Mouse (Mus musculus) adrenal gland, postnatal 4 days (tissue): ENCODE results near the gene Trim17. TPM values are rescaled to one million over a fixed set of nuclear protein-coding genes. Genes with fewer than 3 reads are reported as not detected.
A peak's percentile ranks its signal among the peaks of the same experiment; 100 is the strongest.

Experiments
- DNase-seq, 2 experiments: peaks; one replicate each; pipeline ENCODE4 v3.0.0; 2021 to 2022; ENCODE audit warnings: low spot score in 2 of 2, mixed read lengths in 2 of 2
- total RNA-seq, 2 experiments: library from RNA; stranded (reverse); gene quantifications; 2 replicates each; pipeline ENCODE4 v1.2.3; 2021

Trim17 gene
- total RNA-seq, 2 experiments from 2014 or later = 0.08 to 0.36 TPM

GRCm38 (mm10) chr11:58967346-58967745, 12.9 kb downstream of the Trim17 start:
- DNase-seq = no peak

GRCm38 (mm10) chr11:58968551-58968950, 14.1 kb downstream of the Trim17 start:
- no peak for DNase-seq

- no peak for DNase-seq
Measured at GRCm38 (mm10) chr11:58969027-58969426, 14.5 kb downstream of the Trim17 start.

DNA sequence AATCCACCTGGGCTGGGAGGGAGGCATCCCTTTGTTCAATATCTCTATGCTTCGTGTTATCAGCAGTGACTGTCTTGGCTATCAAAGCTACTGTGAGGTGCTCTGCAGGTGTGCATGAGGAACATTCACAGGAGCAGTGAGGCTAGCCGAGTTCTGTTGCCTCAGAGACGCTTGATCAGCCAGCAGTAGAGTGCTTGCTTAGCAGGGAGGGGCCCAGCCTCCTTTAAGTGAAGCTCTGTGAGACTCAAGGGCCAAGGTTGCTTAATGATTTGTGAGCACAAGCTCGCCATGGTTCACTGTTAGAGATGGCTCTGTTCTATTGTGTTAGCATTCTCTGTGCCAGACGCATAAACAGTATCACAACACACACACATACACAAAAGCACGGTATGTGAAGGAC, 15.2 kb downstream of the Trim17 start:
- DNase-seq = no peak

GRCm38 (mm10) chr11:58970831-58971530, 16.5 kb downstream of the Trim17 start:
- no peak for DNase-seq

GRCm38 (mm10) chr11:58971796-58972195, 17.3 kb downstream of the Trim17 start:
- no peak for DNase-seq

DNA sequence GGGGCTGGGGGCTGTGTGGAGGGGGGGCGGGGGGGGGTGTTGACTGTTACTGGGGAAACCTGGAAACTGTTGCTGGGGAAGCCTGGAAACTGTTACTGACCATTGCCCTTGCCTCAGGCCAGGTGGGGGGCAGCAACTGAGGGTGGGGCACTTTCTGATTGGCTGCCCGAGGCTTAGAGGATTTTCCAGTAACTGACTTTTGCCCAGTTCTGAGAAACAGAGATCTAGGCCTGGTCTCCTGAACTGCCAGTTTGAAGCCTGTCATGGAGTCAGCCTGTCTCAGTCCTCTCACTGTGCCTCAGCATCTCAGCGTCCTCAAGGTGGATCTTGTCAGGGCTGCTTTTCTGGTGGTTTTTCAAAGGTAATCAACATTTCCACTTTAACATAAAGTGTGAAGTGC, 19.9 kb downstream of the Trim17 start:
- DNase-seq = no peak

- DNase-seq = no peak
Measured at GRCm38 (mm10) chr11:58977150-58977549, 22.7 kb downstream of the Trim17 start.

DNA sequence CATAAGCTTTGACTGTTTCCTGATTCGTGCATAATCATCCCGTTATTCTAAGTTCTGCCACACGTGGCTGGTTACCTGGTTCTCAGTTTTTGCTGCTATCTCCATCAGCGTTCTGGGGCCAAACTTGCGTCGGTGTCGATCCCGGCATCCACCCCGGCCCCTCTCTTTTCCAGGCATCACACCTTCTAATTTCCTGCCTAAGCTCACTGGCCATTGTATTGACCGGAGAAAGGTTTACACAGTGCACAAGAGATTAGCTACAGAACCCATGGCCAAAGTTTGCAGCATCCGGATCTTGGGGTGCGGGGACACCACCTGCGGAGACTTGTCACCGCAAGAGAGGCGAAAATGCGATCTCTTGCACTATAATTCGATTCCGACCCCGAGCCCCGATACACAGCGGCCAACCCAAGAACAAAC, 23.1 kb downstream of the Trim17 start:
- no peak for DNase-seq

- peak in 1 of 2 experiments; percentile 21 for DNase-seq
Measured at GRCm38 (mm10) chr11:58978027-58978705, 23.7 kb downstream of the Trim17 start, which contains the start of gene Trim11. TSS of gene Trim11 (plus strand) at chr11:58978093.

GRCm38 (mm10) chr11:58978706-58979030, 24.2 kb downstream of the Trim17 start:
- DNase-seq = no peak

- DNase-seq = no peak
Measured at GRCm38 (mm10) chr11:58979183-58979582, 24.7 kb downstream of the Trim17 start.

GRCm38 (mm10) chr11:58979661-58980060, 25.2 kb downstream of the Trim17 start:
- DNase-seq = no peak

DNA sequence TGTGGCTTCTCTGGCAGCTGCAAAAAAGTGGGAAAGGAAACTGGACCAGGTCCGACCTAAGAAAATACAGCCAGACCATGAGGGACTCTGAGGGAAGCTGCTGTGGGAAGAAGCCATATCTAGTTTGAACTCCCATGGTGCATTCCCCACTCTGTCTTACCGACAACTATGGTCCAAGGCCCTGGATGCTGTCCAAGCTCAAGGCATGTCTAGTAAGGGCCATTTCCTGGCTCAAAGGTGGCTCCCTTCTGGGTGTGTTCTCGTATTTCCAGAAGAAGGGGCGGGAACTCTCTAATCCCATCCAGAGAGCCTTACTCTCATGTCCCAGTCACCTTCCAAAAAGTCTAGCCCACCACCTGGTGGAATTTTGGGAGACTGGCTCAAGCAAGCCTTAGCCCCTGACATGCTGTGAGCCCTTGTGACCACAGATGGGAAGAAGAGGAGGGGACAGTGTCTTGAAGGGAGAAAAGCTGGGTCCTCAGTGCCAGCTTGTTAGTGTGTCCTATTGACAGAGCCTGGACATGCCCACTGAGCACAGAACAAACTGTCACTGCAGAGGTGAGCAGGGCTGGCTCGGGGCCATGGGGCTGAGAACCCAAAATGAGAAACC, 26.0 kb downstream of the Trim17 start:
- DNase-seq = no peak

- no peak for DNase-seq
Measured at GRCm38 (mm10) chr11:58981541-58982447, 27.3 kb downstream of the Trim17 start.

GRCm38 (mm10) chr11:58982471-58983097, 28.1 kb downstream of the Trim17 start:
- DNase-seq = no peak

GRCm38 (mm10) chr11:58983691-58984341, 29.3 kb downstream of the Trim17 start:
- no peak for DNase-seq

DNA sequence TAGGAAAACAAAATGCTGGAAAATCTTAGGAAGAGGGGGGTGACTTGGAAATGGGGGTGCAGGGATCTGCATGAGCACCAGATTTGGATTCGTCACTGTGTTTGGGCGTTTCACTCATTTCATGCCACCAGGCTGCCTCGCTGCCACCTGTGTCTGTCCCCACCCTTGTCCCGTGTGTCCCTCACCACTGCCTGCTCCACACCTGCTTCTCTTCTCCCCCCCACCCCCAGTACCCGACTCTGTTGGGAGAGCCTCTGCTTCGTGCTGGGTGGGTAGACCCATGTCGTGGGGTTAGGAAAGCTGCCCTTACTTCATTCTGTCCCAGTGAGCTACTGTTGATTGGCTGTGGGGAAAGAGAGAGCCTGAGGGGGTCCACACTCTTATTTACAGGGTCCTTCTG, 30.2 kb downstream of the Trim17 start:
- DNase-seq = no peak

DNA sequence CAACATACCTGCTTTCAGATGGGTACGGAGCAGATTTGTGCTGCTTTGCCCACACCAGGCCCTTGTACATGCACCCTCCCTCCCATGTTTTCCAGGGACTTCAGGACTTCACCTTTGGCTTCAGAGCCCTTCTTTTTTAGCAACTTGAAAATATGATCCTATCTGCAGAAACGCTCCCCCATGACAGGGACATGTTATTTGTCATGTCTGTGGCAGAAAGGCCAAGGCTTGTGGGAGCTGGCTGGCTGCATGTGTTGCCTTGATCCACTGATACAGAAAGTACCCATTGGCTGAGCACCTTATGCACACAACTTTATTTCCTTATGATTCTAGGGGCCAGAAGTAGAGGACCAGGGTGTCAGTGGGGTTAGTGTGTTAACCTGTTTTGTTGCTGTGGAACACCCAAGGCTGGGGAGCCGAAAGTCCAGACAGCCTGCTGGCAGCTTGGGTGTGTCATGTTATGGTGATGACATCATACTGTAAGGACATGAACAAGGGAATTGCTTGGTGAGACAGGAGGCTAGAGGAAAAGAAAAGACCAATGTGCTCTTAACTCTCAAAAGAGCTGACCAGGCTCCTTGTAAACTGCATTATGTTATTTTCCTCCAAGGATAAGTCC, 30.9 kb downstream of the Trim17 start:
- DNase-seq = no peak

GRCm38 (mm10) chr11:58989166-58989565, 34.7 kb downstream of the Trim17 start:
- no peak for DNase-seq
